Comparison of ENCODE assay signal across 8 mouse cellular contexts in the genomic region with DNA sequence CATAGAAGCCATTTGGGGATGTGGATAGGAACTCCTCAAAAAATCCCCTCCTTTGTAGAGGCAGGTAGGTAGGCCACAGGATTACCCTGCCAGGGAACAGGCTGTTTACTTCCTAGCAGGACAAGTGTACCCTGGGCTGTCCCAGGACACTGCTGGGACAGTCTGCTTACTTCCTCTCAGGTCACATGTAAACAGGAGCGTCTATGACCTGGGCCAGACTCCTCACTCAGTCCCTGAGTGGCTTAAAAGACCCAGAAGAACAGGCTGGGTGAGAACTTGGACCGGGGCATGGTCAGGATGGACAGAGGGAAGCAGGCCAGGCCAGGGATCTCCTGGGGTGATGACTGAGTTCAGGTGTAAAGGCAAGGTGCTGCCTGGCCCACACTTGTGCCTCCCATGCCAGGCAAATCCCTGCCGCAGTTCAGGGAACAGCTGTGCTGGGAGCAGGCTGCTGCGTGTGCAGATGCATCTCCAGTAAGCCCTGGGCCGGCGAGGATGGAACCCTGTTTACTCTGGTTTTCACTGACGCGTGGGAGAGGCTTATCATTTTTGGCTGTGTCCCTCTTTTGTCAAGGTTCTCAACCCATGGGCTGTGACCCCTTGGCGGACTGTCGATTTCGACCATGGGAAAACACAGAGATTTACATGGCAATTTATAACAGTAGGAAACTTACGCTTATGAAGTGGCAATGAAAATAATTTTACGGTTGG. TPM values are rescaled to one million over a fixed set of nuclear protein-coding genes. Genes with fewer than 3 reads are reported as not detected.
A peak's percentile ranks its signal among the peaks of the same experiment; 100 is the strongest.
DNase-seq lines count a peak whose midpoint lies in the region; ATAC-seq and TF ChIP-seq lines count a peak whose summit lies in the region.
"Had no signal": no experiment of that assay in that cellular context is flagged by ENCODE, and none has a peak within 500 bp of the region (broad histone marks: within the 10 kb centered on the region; RNA-seq: fewer than 3 reads in every experiment).

No protein-coding gene starts in this region.

- H3K4me2 ChIP-seq in embryonic facial prominence, embryonic 13.5 days, result peak overlapping the region; percentile 75
- H3K4me2 ChIP-seq in forebrain, embryonic 15.5 days (replicated peaks), result peak overlapping the region; percentile 66; the same call in 1 of the 2 replicates
- H3K4me2 ChIP-seq in midbrain, embryonic 16.5 days (ENCODE audit: low read length), result peak overlapping the region; percentile 67

- WGBS in embryonic facial prominence, embryonic 13.5 days, result 75% methylated on average over 13 of the region's 13 CpGs
- WGBS in forebrain, embryonic 15.5 days, result 73% methylated on average over 13 of the region's 13 CpGs
- WGBS in midbrain, embryonic 16.5 days, result 72% methylated on average over 13 of the region's 13 CpGs
- WGBS in thymus, adult 2 months, result 91% methylated on average over 13 of the region's 13 CpGs

- no peak for TF ChIP-seq POLR2A in thymus, adult 2 months (IDR thresholded peaks at IDR 0.05; ENCODE audit: control insufficient read depth, extremely low read depth, insufficient read depth, low read length, poor library complexity)

- no peaks in the 10 kb centered on the region for H3K36me3 ChIP-seq in embryonic facial prominence, embryonic 13.5 days
- no peaks in the 10 kb centered on the region for H3K36me3 ChIP-seq in forebrain, embryonic 15.5 days
- H3K36me3 ChIP-seq in midbrain, embryonic 16.5 days (ENCODE audit: control insufficient read depth, insufficient read depth, low read length), result no peaks in the 10 kb centered on the region
- H3K36me3 ChIP-seq in thymus, adult 2 months (ENCODE audit: control insufficient read depth, insufficient read depth, low read length), result no peaks in the 10 kb centered on the region
- H3K36me3 ChIP-seq: liver, embryonic 13.5 days had no signal

- no peak for DNase-seq in layer of hippocampus, adult 2 months (ENCODE audit: low spot score in 2 of 2)
- no peak for DNase-seq in layer of hippocampus, adult 9-11 months
- no peak for DNase-seq in layer of hippocampus, postnatal 25 days (ENCODE audit: extremely low spot score in 1 of 2, low spot score in 1 of 2)
- DNase-seq in thymus, adult 2 months, result no peak
- DNase-seq: liver, embryonic 13.5 days had no signal

- peaks cover 67% of the 10 kb centered on the region for H3K27me3 ChIP-seq in embryonic facial prominence, embryonic 13.5 days
- H3K27me3 ChIP-seq in forebrain, embryonic 15.5 days, result peaks cover 40% of the 10 kb centered on the region
- H3K27me3 ChIP-seq in midbrain, embryonic 16.5 days (ENCODE audit: control insufficient read depth, insufficient read depth, low read depth, low read length), result peaks cover 17% of the 10 kb centered on the region
- peaks cover 21% of the 10 kb centered on the region; the same call in 1 of the 2 replicates for H3K27me3 ChIP-seq in thymus, adult 2 months (ENCODE audit: control insufficient read depth, insufficient read depth, low read length)

- H3K4me1 ChIP-seq in embryonic facial prominence, embryonic 13.5 days, result peaks cover 27% of the 10 kb centered on the region
- peaks cover 11% of the 10 kb centered on the region for H3K4me1 ChIP-seq in forebrain, embryonic 15.5 days
- H3K4me1 ChIP-seq in midbrain, embryonic 16.5 days (ENCODE audit: control insufficient read depth, insufficient read depth, low read length), result peaks cover 3% of the 10 kb centered on the region
- peaks cover 4% of the 10 kb centered on the region for H3K4me1 ChIP-seq in thymus, adult 2 months (replicated peaks; ENCODE audit: control insufficient read depth, insufficient read depth, low read length)

- H3K4me3 ChIP-seq in layer of hippocampus, adult 2 months, result peak overlapping the region; percentile 59
- peak overlapping the region; percentile 60 for H3K4me3 ChIP-seq in embryonic facial prominence, embryonic 13.5 days
- H3K4me3 ChIP-seq in forebrain, embryonic 15.5 days, result peak overlapping the region; percentile 53; the same call in 1 of the 2 replicates
- peak overlapping the region; percentile 61 for H3K4me3 ChIP-seq in midbrain, embryonic 16.5 days (ENCODE audit: low read depth, low read length)
- H3K4me3 ChIP-seq in thymus, adult 2 months (ENCODE audit: control insufficient read depth, insufficient read depth, low read length), result no peak overlapping the region

- H3K27ac ChIP-seq in layer of hippocampus, adult 2 months, result peak overlapping the region; percentile 87
- H3K27ac ChIP-seq in embryonic facial prominence, embryonic 13.5 days, result no peak overlapping the region
- no peak overlapping the region for H3K27ac ChIP-seq in forebrain, embryonic 15.5 days (replicated peaks)
- no peak overlapping the region for H3K27ac ChIP-seq in midbrain, embryonic 16.5 days (ENCODE audit: low read length)
- H3K27ac ChIP-seq in thymus, adult 2 months (ENCODE audit: control insufficient read depth, insufficient read depth, low read length), result no peak overlapping the region
- H3K27ac ChIP-seq: liver, embryonic 13.5 days had no signal

- ATAC-seq in embryonic facial prominence, embryonic 13.5 days (ENCODE audit: insufficient number of reproducible peaks, insufficient read depth, low FRiP score, low TSS enrichment, low read depth), result no peak
- peak; percentile 17; the same call in 1 of the 2 replicates for ATAC-seq in forebrain, embryonic 15.5 days (replicated peaks)
- ATAC-seq in midbrain, embryonic 16.5 days, result peak; percentile 23; the same call in 1 of the 2 replicates

- TF ChIP-seq CTCF in layer of hippocampus, adult 2 months (conservative IDR thresholded peaks at IDR 0.05), result no peak
- TF ChIP-seq CTCF in thymus, adult 2 months (IDR thresholded peaks at IDR 0.05; ENCODE audit: borderline replicate concordance, control insufficient read depth, extremely low read depth, insufficient read depth, low read length, poor library complexity), result no peak

- H3K9ac ChIP-seq in embryonic facial prominence, embryonic 13.5 days, result no peak overlapping the region
- H3K9ac ChIP-seq in forebrain, embryonic 15.5 days (replicated peaks), result 0 out of 2 replicates have a peak overlapping the region, but pooled peaks have one; percentile 52
- peak overlapping the region; percentile 70; the same call in 1 of the 2 replicates for H3K9ac ChIP-seq in midbrain, embryonic 16.5 days (ENCODE audit: low read depth, low read length)
- H3K9ac ChIP-seq: liver, embryonic 13.5 days had no signal

- no peaks in the 10 kb centered on the region for H3K9me3 ChIP-seq in embryonic facial prominence, embryonic 13.5 days
- H3K9me3 ChIP-seq in forebrain, embryonic 15.5 days, result no peaks in the 10 kb centered on the region
- no peaks in the 10 kb centered on the region for H3K9me3 ChIP-seq in midbrain, embryonic 16.5 days (replicated peaks; ENCODE audit: control insufficient read depth, low read length, poor library complexity, severe bottlenecking)
- H3K9me3 ChIP-seq: liver, embryonic 13.5 days had no signal

RNA-seq across cellular contexts. Expression of a gene that starts 0.8 kb away (rescaled TPM):
- total RNA-seq in layer of hippocampus, adult 2 months (2021), result 10 to 100 TPM; 92.6 to 93.1 TPM
- polyA plus RNA-seq in embryonic facial prominence, embryonic 13.5 days (2015; fragmentation: Nextera tagmentation; extraction: Ambion mirVana), result 2.5 TPM in 2 replicates
- polyA plus RNA-seq in forebrain, embryonic 15.5 days (2015; fragmentation: Nextera tagmentation; extraction: Ambion mirVana), result 2.0 and 2.1 TPM in 2 replicates
- 4.2 and 5.0 TPM in 2 replicates for polyA plus RNA-seq in midbrain, embryonic 16.5 days (2015; fragmentation: Nextera tagmentation; extraction: Ambion mirVana)
- total RNA-seq in layer of hippocampus, postnatal 25 days (2021), result 100 to 1,000 TPM; 107 to 111 TPM
- 0.24 and 0.31 TPM in 2 replicates for polyA plus RNA-seq in thymus, adult 2 months (2012; rRNA removed)
